Mouse (Mus musculus): ENCODE measurements at regions not wholly inside any gene's neighbourhood (a gene's known extent, or its start where the extent isn't known, plus 50 kb on each side); places are given as distances from the start of the nearest gene placed in this dataset.
"Not testable (repeated sequence)": the region's sequence is repeated elsewhere in the genome, so short reads cannot be mapped to it uniquely, and the experiment has no call there.

DNA sequence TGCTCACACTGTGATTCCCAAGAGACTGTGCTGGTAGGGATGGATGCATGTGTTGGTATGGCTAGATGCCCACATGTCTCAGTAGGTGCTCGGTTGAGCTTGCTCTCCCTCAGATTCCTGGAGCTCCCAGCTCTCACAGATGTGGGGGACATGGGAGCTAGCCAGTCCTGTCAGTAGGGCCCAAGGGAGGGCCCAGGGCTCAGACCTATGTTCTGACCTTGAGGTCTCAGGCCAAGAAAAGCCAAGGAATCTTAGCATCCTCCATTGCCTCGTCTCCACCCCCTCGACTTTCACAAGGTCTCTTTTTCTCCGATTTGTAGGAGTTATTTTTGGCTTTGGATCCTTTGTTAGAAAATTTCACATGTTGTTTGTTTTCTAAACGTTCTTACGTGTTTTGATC lies 130.6 kb downstream of the Ptpn20 start:
- Histone ChIP-seq H3K36me3 (ENCODE audit: control insufficient read depth, insufficient read depth, low read length) (no peaks in the 10 kb centered on the region), H3K4me2 (replicated peaks; ENCODE audit: low read depth, low read length) (no peak overlapping the region), H3K9ac (replicated peaks; ENCODE audit: low read depth, low read length) (no peak overlapping the region), H3K27ac (ENCODE audit: low read length) (no peak overlapping the region), H3K27me3 (ENCODE audit: control insufficient read depth, insufficient read depth, low read length) (no peaks in the 10 kb centered on the region), H3K4me3 (ENCODE audit: low read depth, low read length) (no peak overlapping the region), H3K9me3 (ENCODE audit: control insufficient read depth, low read depth, low read length) (no peaks in the 10 kb centered on the region), H3K4me1 (ENCODE audit: control insufficient read depth, insufficient read depth, low read length) (no peaks in the 10 kb centered on the region)
- 86% methylated on average over 6 of the region's 6 CpGs for WGBS
- ATAC-seq (ENCODE audit: insufficient number of reproducible peaks, insufficient read depth, low FRiP score, low read depth), result no peak

DNA sequence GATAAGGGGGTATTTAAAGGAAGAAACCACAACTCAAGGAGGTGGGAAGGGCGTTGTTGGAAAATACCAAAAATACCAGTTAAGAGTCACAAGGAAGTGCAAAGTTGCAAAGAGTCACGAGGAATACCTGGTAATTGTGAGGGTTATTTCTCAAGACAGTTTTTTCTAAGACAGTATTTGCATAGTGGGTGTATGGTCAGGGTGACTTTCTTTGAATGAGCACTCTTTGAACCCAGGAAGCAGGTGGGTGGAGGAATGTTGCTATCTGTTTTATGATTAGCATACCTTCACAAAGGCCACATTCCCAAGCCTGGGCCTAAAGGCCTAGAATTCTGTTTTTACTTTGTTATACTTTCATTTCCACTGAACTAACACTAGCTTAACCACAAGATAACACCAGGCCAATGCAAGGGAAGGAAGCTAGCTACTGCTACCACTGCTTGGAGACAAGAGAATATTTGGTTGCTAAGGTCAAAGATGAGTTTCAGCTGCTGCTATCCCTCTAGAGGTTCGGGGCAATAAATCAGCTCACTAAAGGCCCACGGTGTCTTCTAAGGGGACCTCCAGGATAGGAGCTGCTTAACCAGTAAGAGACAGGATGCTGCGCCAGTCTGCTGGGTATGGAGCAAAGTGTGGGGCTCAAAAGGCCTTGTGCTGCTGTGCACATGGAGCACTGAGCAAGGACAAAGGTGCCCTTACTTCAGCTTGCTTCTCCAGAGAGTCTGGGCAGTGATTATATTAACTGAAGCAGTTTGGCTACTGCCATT lies 133.6 kb downstream of the Ptpn20 start:
- not testable (repeated sequence) for H3K27ac ChIP-seq (ENCODE audit: low read length); H3K27me3 ChIP-seq (ENCODE audit: control insufficient read depth, insufficient read depth, low read length); H3K4me1 ChIP-seq (ENCODE audit: control insufficient read depth, insufficient read depth, low read length); H3K4me2 ChIP-seq (replicated peaks; ENCODE audit: low read depth, low read length); H3K36me3 ChIP-seq (ENCODE audit: control insufficient read depth, insufficient read depth, low read length); H3K9ac ChIP-seq (replicated peaks; ENCODE audit: low read depth, low read length); H3K9me3 ChIP-seq (ENCODE audit: control insufficient read depth, low read depth, low read length); ATAC-seq (ENCODE audit: insufficient number of reproducible peaks, insufficient read depth, low FRiP score, low read depth); H3K4me3 ChIP-seq (ENCODE audit: low read depth, low read length)
- WGBS, result 60% methylated on average over 5 of the region's 5 CpGs

DNA sequence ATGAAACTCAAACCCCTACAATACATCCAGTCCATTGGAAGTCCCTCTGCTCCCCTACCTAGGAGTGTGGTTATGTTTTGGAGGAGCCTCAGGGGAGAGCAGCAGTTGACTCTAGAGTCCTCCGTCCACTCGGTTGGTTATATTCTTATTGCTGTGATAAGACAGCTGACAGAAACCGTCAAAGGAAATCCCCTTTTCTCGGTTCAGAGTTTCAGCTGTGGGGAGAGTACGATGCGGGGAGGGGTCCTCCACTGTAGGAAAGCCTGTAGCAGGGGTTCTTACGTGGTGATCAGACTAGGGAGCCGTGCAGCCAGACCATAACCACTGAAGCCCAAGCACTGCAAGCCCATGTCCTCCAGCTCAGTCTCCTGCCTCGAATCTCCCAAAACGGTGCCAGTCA lies 137.5 kb downstream of the Ptpn20 start:
- Histone ChIP-seq H3K9ac (replicated peaks; ENCODE audit: low read depth, low read length) (no peak overlapping the region), H3K4me1 (ENCODE audit: control insufficient read depth, insufficient read depth, low read length) (no peaks in the 10 kb centered on the region), H3K4me3 (ENCODE audit: low read depth, low read length) (no peak overlapping the region), H3K36me3 (ENCODE audit: control insufficient read depth, insufficient read depth, low read length) (no peaks in the 10 kb centered on the region), H3K27me3 (ENCODE audit: control insufficient read depth, insufficient read depth, low read length) (no peaks in the 10 kb centered on the region), H3K27ac (ENCODE audit: low read length) (no peak overlapping the region), H3K9me3 (ENCODE audit: control insufficient read depth, low read depth, low read length) (no peaks in the 10 kb centered on the region), H3K4me2 (replicated peaks; ENCODE audit: low read depth, low read length) (no peak overlapping the region)
- WGBS, result 89% methylated on average over 10 of the region's 10 CpGs
- ATAC-seq (ENCODE audit: insufficient number of reproducible peaks, insufficient read depth, low FRiP score, low read depth), result no peak

DNA sequence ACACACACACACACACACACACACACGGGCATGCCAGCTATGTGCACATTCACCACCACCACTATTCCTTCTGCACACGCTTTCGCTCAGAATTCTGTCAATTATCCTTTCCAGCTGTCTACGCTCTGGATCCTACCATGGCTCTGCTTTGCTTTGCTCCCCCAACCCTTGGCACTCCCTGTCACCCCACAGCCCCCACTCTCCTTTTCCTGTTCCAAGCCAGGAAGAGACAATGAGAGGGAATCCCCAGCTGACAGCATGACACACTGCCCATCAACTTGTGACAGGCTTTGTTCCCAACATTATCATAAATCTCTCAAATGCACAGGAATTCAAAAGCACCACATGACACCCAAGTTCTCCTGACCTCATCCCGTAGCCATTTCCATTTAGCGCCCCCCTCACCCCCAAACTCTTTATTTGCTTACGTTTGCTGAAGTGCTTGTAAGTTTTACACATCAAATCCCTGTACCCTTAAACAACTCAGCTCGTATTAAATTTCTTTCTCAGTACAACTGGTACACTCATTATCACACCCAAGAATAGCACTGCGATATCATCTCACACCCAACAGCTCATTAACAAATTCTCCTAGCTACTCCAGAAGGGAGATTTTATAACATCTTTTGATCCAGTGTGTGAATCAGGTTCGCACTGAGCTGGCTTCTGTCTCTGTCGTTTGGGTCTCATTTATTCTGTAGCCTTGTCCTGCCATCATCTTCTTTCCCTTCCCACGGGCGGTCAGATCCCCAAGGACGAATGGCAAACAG lies 140.3 kb downstream of the Ptpn20 start:
- H3K4me2 ChIP-seq (replicated peaks; ENCODE audit: low read depth, low read length), result no peak overlapping the region
- ATAC-seq (ENCODE audit: insufficient number of reproducible peaks, insufficient read depth, low FRiP score, low read depth), result no peak
- no peaks in the 10 kb centered on the region for H3K9me3 ChIP-seq (ENCODE audit: control insufficient read depth, low read depth, low read length)
- no peak overlapping the region for H3K9ac ChIP-seq (replicated peaks; ENCODE audit: low read depth, low read length)
- H3K4me3 ChIP-seq (ENCODE audit: low read depth, low read length), result no peak overlapping the region
- 70% methylated on average over 14 of the region's 14 CpGs for WGBS
- H3K27me3 ChIP-seq (ENCODE audit: control insufficient read depth, insufficient read depth, low read length), result no peaks in the 10 kb centered on the region
- H3K36me3 ChIP-seq (ENCODE audit: control insufficient read depth, insufficient read depth, low read length), result no peaks in the 10 kb centered on the region
- no peak overlapping the region for H3K27ac ChIP-seq (ENCODE audit: low read length)
- H3K4me1 ChIP-seq (ENCODE audit: control insufficient read depth, insufficient read depth, low read length), result no peaks in the 10 kb centered on the region

DNA sequence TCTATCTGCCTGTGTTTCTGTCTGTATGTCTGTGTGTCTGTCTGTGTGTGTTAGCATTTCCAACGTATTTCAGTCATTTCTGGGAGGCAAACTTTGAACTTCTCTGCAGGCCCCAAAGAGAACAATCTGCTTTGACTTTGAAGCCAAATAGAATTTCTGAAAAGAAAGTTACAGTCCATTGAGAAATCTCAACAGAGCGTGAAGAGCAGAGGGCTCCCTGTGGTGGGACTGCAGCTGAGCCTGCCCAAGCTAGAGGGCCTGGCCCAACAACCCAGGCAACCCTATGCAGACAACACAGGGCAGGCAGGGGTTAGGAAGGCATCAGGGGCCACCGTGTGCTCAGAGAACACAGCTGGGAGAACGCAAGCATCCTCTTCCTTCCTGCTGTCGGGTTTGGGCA lies 143.7 kb downstream of the Ptpn20 start:
- Histone ChIP-seq H3K4me2 (replicated peaks; ENCODE audit: low read depth, low read length) (no peak overlapping the region), H3K9me3 (ENCODE audit: control insufficient read depth, low read depth, low read length) (no peaks in the 10 kb centered on the region), H3K9ac (replicated peaks; ENCODE audit: low read depth, low read length) (no peak overlapping the region), H3K4me1 (ENCODE audit: control insufficient read depth, insufficient read depth, low read length) (no peaks in the 10 kb centered on the region), H3K36me3 (ENCODE audit: control insufficient read depth, insufficient read depth, low read length) (no peaks in the 10 kb centered on the region), H3K4me3 (ENCODE audit: low read depth, low read length) (no peak overlapping the region), H3K27ac (ENCODE audit: low read length) (no peak overlapping the region), H3K27me3 (ENCODE audit: control insufficient read depth, insufficient read depth, low read length) (no peaks in the 10 kb centered on the region)
- 53% methylated on average over 5 of the region's 5 CpGs for WGBS
- no peak for ATAC-seq (ENCODE audit: insufficient number of reproducible peaks, insufficient read depth, low FRiP score, low read depth)

DNA sequence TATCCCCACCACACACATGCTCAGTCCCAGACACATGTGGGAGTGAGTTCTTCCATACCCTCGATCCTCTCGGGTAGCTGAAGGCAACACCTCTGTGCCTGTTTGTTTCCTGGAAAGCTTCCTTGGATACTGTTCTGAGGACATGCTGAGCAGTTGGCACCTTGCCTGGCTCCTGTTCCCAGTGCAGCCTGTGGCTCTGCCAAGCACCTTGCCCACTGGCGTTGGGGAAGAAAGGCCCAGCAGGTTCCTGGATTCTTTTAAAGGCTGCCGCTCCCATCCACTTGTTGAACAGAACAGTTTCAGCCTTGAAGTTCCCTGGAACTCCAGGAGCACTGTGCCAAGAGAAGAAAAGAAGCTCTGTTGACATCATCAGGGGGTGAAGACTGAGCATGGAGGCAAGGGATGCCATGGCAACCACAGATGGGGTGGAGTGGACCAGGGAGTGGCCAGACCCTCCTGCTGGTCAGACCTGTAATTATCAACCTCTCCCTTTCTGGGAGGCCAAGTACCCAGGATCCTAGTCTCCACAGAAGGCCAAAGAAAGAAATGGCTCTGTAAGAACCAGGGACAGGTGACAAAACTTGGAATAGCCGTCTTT lies 145.5 kb downstream of the Ptpn20 start:
- H3K9ac ChIP-seq (replicated peaks; ENCODE audit: low read depth, low read length), result no peak overlapping the region

DNA sequence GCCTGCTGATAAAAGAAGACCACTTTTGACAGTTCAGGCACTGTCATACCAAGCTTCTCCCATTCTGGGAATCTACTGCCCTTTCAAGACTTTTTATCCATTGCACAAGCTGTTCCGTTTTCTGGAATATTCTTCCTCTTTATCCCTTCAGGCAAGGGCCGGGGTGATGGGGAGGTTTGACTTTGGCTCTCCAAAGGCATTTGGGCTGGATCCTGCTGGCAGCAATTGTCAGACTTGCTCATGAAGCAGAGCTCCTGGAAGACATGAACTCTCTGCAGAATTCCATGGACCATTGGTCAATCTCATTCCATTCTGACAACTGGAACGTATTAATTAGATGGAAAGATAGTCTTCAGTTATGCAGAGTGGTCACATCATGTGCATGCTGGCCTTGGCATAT lies 146.6 kb downstream of the Ptpn20 start:
- no peaks in the 10 kb centered on the region for H3K4me1 ChIP-seq (ENCODE audit: control insufficient read depth, insufficient read depth, low read length)
- no peak overlapping the region for H3K27ac ChIP-seq (ENCODE audit: low read length)
- no peaks in the 10 kb centered on the region for H3K36me3 ChIP-seq (ENCODE audit: control insufficient read depth, insufficient read depth, low read length)
- 91% methylated on average over 3 of the region's 3 CpGs for WGBS
- no peaks in the 10 kb centered on the region for H3K9me3 ChIP-seq (ENCODE audit: control insufficient read depth, low read depth, low read length)
- no peak overlapping the region for H3K4me2 ChIP-seq (replicated peaks; ENCODE audit: low read depth, low read length)
- no peak overlapping the region for H3K4me3 ChIP-seq (ENCODE audit: low read depth, low read length)
- no peak overlapping the region for H3K9ac ChIP-seq (replicated peaks; ENCODE audit: low read depth, low read length)
- ATAC-seq (ENCODE audit: insufficient number of reproducible peaks, insufficient read depth, low FRiP score, low read depth), result no peak
- no peaks in the 10 kb centered on the region for H3K27me3 ChIP-seq (ENCODE audit: control insufficient read depth, insufficient read depth, low read length)

More for the DNA sequence above, 145.5 kb downstream of the Ptpn20 start:
- no peak overlapping the region for H3K27ac ChIP-seq (ENCODE audit: low read length)
- no peaks in the 10 kb centered on the region for H3K36me3 ChIP-seq (ENCODE audit: control insufficient read depth, insufficient read depth, low read length)
- no peak for ATAC-seq (ENCODE audit: insufficient number of reproducible peaks, insufficient read depth, low FRiP score, low read depth)
- no peaks in the 10 kb centered on the region for H3K4me1 ChIP-seq (ENCODE audit: control insufficient read depth, insufficient read depth, low read length)
- H3K9me3 ChIP-seq (ENCODE audit: control insufficient read depth, low read depth, low read length), result no peaks in the 10 kb centered on the region
- no peak overlapping the region for H3K4me2 ChIP-seq (replicated peaks; ENCODE audit: low read depth, low read length)
- no peaks in the 10 kb centered on the region for H3K27me3 ChIP-seq (ENCODE audit: control insufficient read depth, insufficient read depth, low read length)
- H3K4me3 ChIP-seq (ENCODE audit: low read depth, low read length), result no peak overlapping the region
- WGBS, result 80% methylated on average over 5 of the region's 5 CpGs

DNA sequence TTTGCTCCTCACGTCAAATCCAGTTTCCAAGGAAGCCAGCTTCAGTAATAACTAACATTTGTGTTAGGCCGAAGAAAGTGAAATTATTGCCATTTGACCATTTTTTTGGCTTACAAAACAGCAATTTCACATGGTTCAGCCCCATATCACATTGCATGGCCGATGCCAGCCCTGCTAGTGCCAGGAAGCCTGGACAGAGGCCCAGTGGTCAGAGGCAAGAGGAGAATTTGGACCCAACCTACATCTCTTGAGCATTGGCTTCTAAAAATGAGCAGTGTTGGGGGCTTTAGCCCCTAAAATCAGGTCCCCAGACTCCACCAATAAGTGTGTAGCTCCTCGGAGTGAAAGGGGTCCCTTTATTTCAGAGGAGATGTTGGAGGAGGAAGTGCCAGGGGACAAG lies 157.2 kb downstream of the Ptpn20 start:
- WGBS, result 76% methylated on average over 4 of the region's 4 CpGs
- H3K4me1 ChIP-seq (ENCODE audit: control insufficient read depth, insufficient read depth, low read length), result 0 out of 2 replicates have a peak, but pooled peaks cover 4% of the 10 kb centered on the region
- no peaks in the 10 kb centered on the region for H3K27me3 ChIP-seq (ENCODE audit: control insufficient read depth, insufficient read depth, low read length)

More for the DNA sequence above, 157.2 kb downstream of the Ptpn20 start:
- ATAC-seq (ENCODE audit: insufficient number of reproducible peaks, insufficient read depth, low FRiP score, low read depth), result no peak
- Histone ChIP-seq H3K36me3 (ENCODE audit: control insufficient read depth, insufficient read depth, low read length) (no peaks in the 10 kb centered on the region), H3K9me3 (ENCODE audit: control insufficient read depth, low read depth, low read length) (no peaks in the 10 kb centered on the region), H3K4me3 (ENCODE audit: low read depth, low read length) (no peak overlapping the region), H3K9ac (replicated peaks; ENCODE audit: low read depth, low read length) (no peak overlapping the region), H3K27ac (ENCODE audit: low read length) (no peak overlapping the region), H3K4me2 (replicated peaks; ENCODE audit: low read depth, low read length) (no peak overlapping the region)

All from stomach, embryonic 14.5 days (tissue).